Mouse (Mus musculus) thymus, adult 2 months (tissue): ENCODE measurements around the gene Mtx2.

ENCODE experiments used
- CTCF ChIP-seq: fragments of 200-500 bp; IDR thresholded peaks from 2 replicates; pipeline ENCODE4 v1.5.1; 2012; ENCODE audit warnings: mild to moderate bottlenecking, control low read depth, low read length, moderate library complexity, borderline replicate concordance; ENCODE audit not compliant: control insufficient read depth, poor library complexity, insufficient read depth; ENCODE audit errors: extremely low read depth
- POLR2A ChIP-seq: fragments of 200-500 bp; IDR thresholded peaks from 2 replicates; pipeline ENCODE4 v1.6.1; 2012; ENCODE audit warnings: mild to moderate bottlenecking, low read length, control low read depth, moderate library complexity; ENCODE audit not compliant: control insufficient read depth, poor library complexity, insufficient read depth; ENCODE audit errors: extremely low read depth

- TF ChIP-seq CTCF (no peak), POLR2A (no peak)
Observed at GRCm38 (mm10) chr2:74912031-74912430, 86.4 kb downstream of the Mtx2 start.
